ENCODE assay signal across 26 mouse cellular contexts in the genomic region with DNA sequence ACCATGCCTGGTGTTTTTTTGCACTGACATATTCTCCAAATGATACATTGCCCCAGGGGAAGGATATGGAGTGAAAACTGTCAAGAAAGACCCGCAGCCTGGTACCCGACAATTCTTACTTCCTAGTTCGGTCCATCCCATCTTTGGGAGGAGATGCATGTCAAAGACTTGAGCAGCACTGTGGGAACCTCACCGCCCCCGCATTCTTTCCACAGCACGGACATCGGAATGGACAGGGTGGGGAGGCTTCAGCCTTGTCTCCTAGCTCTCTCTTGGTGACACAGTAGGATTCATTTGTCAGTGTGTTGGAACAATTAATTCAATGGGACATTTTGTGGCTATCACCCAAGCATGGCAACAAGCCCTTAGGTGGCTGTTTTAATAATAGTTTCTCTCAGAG.
DNase-seq lines count a peak whose midpoint lies in the region; ATAC-seq and TF ChIP-seq lines count a peak whose summit lies in the region.
"Had no signal": no experiment of that assay in that cellular context is flagged by ENCODE, and none has a peak within 500 bp of the region (broad histone marks: within the 10 kb centered on the region; RNA-seq: fewer than 3 reads in every experiment).

No protein-coding gene starts in this region.

- H3K9me3 ChIP-seq in forebrain, embryonic 11.5 days (ENCODE audit: control insufficient read depth, low read length) = no peaks in the 10 kb centered on the region
- H3K9me3 ChIP-seq in forebrain, postnatal 0 days (ENCODE audit: low read length) = no peaks in the 10 kb centered on the region
- no peaks in the 10 kb centered on the region for H3K9me3 ChIP-seq in heart, embryonic 10.5 days
- H3K9me3 ChIP-seq: embryonic facial prominence, embryonic 13.5 days; embryonic facial prominence, embryonic 15.5 days; forebrain, embryonic 10.5 days; forebrain, embryonic 13.5 days; forebrain, embryonic 15.5 days; G1E had no signal

- H3K4me2 ChIP-seq in forebrain, embryonic 11.5 days (ENCODE audit: low read depth, low read length, severe bottlenecking) = no peak overlapping the region
- no peak overlapping the region for H3K4me2 ChIP-seq in forebrain, postnatal 0 days (ENCODE audit: low read depth)
- H3K4me2 ChIP-seq: embryonic facial prominence, embryonic 13.5 days; embryonic facial prominence, embryonic 15.5 days; forebrain, embryonic 13.5 days; forebrain, embryonic 15.5 days had no signal

- no peak overlapping the region for H3K27ac ChIP-seq in forebrain, embryonic 11.5 days (ENCODE audit: low read depth, low read length)
- no peak overlapping the region for H3K27ac ChIP-seq in forebrain, postnatal 0 days (ENCODE audit: low read depth, low read length)
- no peak overlapping the region for H3K27ac ChIP-seq in heart, embryonic 10.5 days
- H3K27ac ChIP-seq in heart, adult 2 months = no peak overlapping the region
- H3K27ac ChIP-seq: embryonic facial prominence, embryonic 13.5 days; embryonic facial prominence, embryonic 15.5 days; forebrain, embryonic 10.5 days; forebrain, embryonic 13.5 days; forebrain, embryonic 15.5 days had no signal

- H3K9ac ChIP-seq in forebrain, embryonic 11.5 days (ENCODE audit: low read length) = no peak overlapping the region
- no peak overlapping the region for H3K9ac ChIP-seq in forebrain, postnatal 0 days
- H3K9ac ChIP-seq in heart, adult 2 months (ENCODE audit: low read depth, low read length) = no peak overlapping the region
- H3K9ac ChIP-seq: embryonic facial prominence, embryonic 13.5 days; embryonic facial prominence, embryonic 15.5 days; forebrain, embryonic 13.5 days; forebrain, embryonic 15.5 days had no signal

- H3K79me2 ChIP-seq in heart, adult 2 months (replicated peaks; ENCODE audit: control insufficient read depth, insufficient read depth, low read length) = no peaks in the 10 kb centered on the region

- H3K27me3 ChIP-seq in forebrain, embryonic 11.5 days (ENCODE audit: control insufficient read depth, insufficient read depth, low read length) = no peaks in the 10 kb centered on the region
- H3K27me3 ChIP-seq in forebrain, postnatal 0 days (ENCODE audit: insufficient read depth, low read length) = no peaks in the 10 kb centered on the region
- H3K27me3 ChIP-seq in heart, embryonic 10.5 days (ENCODE audit: insufficient read depth, poor library complexity, severe bottlenecking) = peaks cover 5% of the 10 kb centered on the region; the same call in 1 of the 2 replicates
- H3K27me3 ChIP-seq in heart, adult 2 months (ENCODE audit: control insufficient read depth, insufficient read depth, low read length) = no peaks in the 10 kb centered on the region
- H3K27me3 ChIP-seq: CH12.LX; embryonic facial prominence, embryonic 13.5 days; embryonic facial prominence, embryonic 15.5 days; forebrain, embryonic 13.5 days; forebrain, embryonic 15.5 days had no signal

- no peak for TF ChIP-seq CTCF in forebrain, postnatal 0 days (IDR thresholded peaks at IDR 0.05; ENCODE audit: low read depth)
- no peak for TF ChIP-seq CTCF in heart, adult 2 months (IDR thresholded peaks at IDR 0.05)

- intact Hi-C loops in heart, adult 2 months (cut with DNase I) = no loop called here

- no peaks in the 10 kb centered on the region for H3K4me1 ChIP-seq in forebrain, embryonic 11.5 days (replicated peaks; ENCODE audit: control insufficient read depth, insufficient read depth, low read length)
- H3K4me1 ChIP-seq in forebrain, postnatal 0 days (ENCODE audit: insufficient read depth) = no peaks in the 10 kb centered on the region
- H3K4me1 ChIP-seq in heart, embryonic 10.5 days = peaks cover 5% of the 10 kb centered on the region; the same call in 1 of the 2 replicates
- no peaks in the 10 kb centered on the region for H3K4me1 ChIP-seq in heart, adult 2 months (ENCODE audit: control insufficient read depth, insufficient read depth, low read length)
- H3K4me1 ChIP-seq: embryonic facial prominence, embryonic 13.5 days; embryonic facial prominence, embryonic 15.5 days; forebrain, embryonic 10.5 days; forebrain, embryonic 13.5 days; forebrain, embryonic 15.5 days had no signal

- no peak for TF ChIP-seq POLR2A in heart, adult 2 months (IDR thresholded peaks at IDR 0.05; ENCODE audit: insufficient read depth, low read depth, low read length)

- ATAC-seq in forebrain, embryonic 11.5 days (replicated peaks; ENCODE audit: low FRiP score) = no peak
- no peak for ATAC-seq in forebrain, postnatal 0 days
- ATAC-seq: CD4-positive, CD25-positive, alpha-beta regulatory T cell, adult 4 months; forebrain, embryonic 13.5 days; forebrain, embryonic 15.5 days had no signal

- no peaks in the 10 kb centered on the region for H3K36me3 ChIP-seq in forebrain, embryonic 11.5 days (ENCODE audit: control insufficient read depth, insufficient read depth, low read length)
- no peaks in the 10 kb centered on the region for H3K36me3 ChIP-seq in forebrain, postnatal 0 days (ENCODE audit: insufficient read depth)
- no peaks in the 10 kb centered on the region for H3K36me3 ChIP-seq in heart, embryonic 10.5 days
- H3K36me3 ChIP-seq in heart, adult 2 months (ENCODE audit: control insufficient read depth, insufficient read depth, low read length) = no peaks in the 10 kb centered on the region
- H3K36me3 ChIP-seq: embryonic facial prominence, embryonic 13.5 days; embryonic facial prominence, embryonic 15.5 days; forebrain, embryonic 10.5 days; forebrain, embryonic 15.5 days; G1E had no signal

- no peak for TF ChIP-seq EP300 in heart, adult 2 months (IDR thresholded peaks at IDR 0.05; ENCODE audit: insufficient read depth, low read depth, low read length)

- peak; percentile 4 for DNase-seq in forebrain, embryonic 11.5 days (ENCODE audit: low spot score)
- DNase-seq in forebrain, postnatal 0 days = no peak
- DNase-seq in heart, embryonic 10.5 days (ENCODE audit: low spot score) = peak; percentile 64
- DNase-seq in heart, adult 2 months = no peak
- peak; percentile 42 to 66 for DNase-seq in kidney, postnatal 4 days
- DNase-seq in kidney, adult 18-20 months = no peak
- DNase-seq: adrenal gland, adult 2 months; adrenal gland, postnatal 10 days; adrenal gland, postnatal 25 days; B cell, adult 2 months; cerebellum, adult 11 months; cerebellum, adult 18-20 months; cerebellum, adult 8-10 months; cerebellum, adult 9-11 months; cerebellum, postnatal 14 days; cerebellum, postnatal 36 days; embryo, embryonic 11 days had no signal

- 83% methylated on average over 7 of the region's 7 CpGs for WGBS in forebrain, embryonic 11.5 days
- WGBS in forebrain, postnatal 0 days = 87% methylated on average over 7 of the region's 7 CpGs
- WGBS in heart, embryonic 10.5 days = 72% methylated on average over 7 of the region's 7 CpGs
- WGBS in heart, adult 2 months = 55% methylated on average over 7 of the region's 7 CpGs

- H3K4me3 ChIP-seq in forebrain, embryonic 11.5 days (ENCODE audit: low read depth, low read length) = no peak overlapping the region
- H3K4me3 ChIP-seq in forebrain, postnatal 0 days (ENCODE audit: low read depth, low read length) = no peak overlapping the region
- no peak overlapping the region for H3K4me3 ChIP-seq in heart, embryonic 10.5 days
- H3K4me3 ChIP-seq in heart, adult 2 months = no peak overlapping the region
- H3K4me3 ChIP-seq: embryonic facial prominence, embryonic 13.5 days; embryonic facial prominence, embryonic 15.5 days; erythroblast, embryonic 14.5 days; forebrain, embryonic 10.5 days; forebrain, embryonic 13.5 days; forebrain, embryonic 15.5 days had no signal

Comparison
In these comparisons a context has a peak if more than half of its experiments do, and no peak if none do; other contexts are left out.
1. DNase-seq: peak in forebrain, embryonic 11.5 days (single experiment), heart, embryonic 10.5 days (single experiment) and kidney, postnatal 4 days (2 of 2); none in forebrain, postnatal 0 days (single experiment), heart, adult 2 months (0 of 2) and kidney, adult 18-20 months (single experiment).